Mouse (Mus musculus): Measurements from ENCODE around the gene Adora1. TPM values are rescaled to one million over a fixed set of nuclear protein-coding genes. Genes with fewer than 3 reads are reported as not detected.
A peak's percentile ranks its signal among the peaks of the same experiment; 100 is the strongest.

Adora1 gene
- polyA plus RNA-seq, 1 experiment from 2014 or later = 8.4 TPM

GRCm38 (mm10) chr1:134232326-134232725 lies 2.9 kb downstream of the Adora1 start:
- peak overlapping the region; percentile 25; the same call in 1 of the 2 replicates for H3K9ac ChIP-seq (ENCODE audit: low read length)
- peak overlapping the region; percentile 18; the same call in 1 of the 2 replicates for H3K4me2 ChIP-seq (ENCODE audit: low read depth, low read length)
- no peak overlapping the region for H3K4me3 ChIP-seq (ENCODE audit: low read length)
- H3K27ac ChIP-seq (ENCODE audit: low read length) = peak overlapping the region; percentile 87
- H3K27me3 ChIP-seq (ENCODE audit: control insufficient read depth, insufficient read depth, low read depth, low read length) = peaks cover 29% of the 10 kb centered on the region
- H3K4me1 ChIP-seq (replicated peaks; ENCODE audit: control insufficient read depth, insufficient read depth, low read length) = peaks cover 11% of the 10 kb centered on the region
- no peak; the same call in 1 of the 2 replicates for ATAC-seq (ENCODE audit: low read depth)
- H3K9me3 ChIP-seq (ENCODE audit: control insufficient read depth, low read length) = no peaks in the 10 kb centered on the region
- 59% methylated on average over 8 of the region's 8 CpGs for WGBS
- no peaks in the 10 kb centered on the region for H3K36me3 ChIP-seq (ENCODE audit: control insufficient read depth, insufficient read depth, low read length)

GRCm38 (mm10) chr1:134231681-134232080 lies 3.5 kb downstream of the Adora1 start:
- H3K27me3 ChIP-seq (ENCODE audit: control insufficient read depth, insufficient read depth, low read depth, low read length) = peaks cover 29% of the 10 kb centered on the region
- no peaks in the 10 kb centered on the region for H3K9me3 ChIP-seq (ENCODE audit: control insufficient read depth, low read length)
- peaks cover 11% of the 10 kb centered on the region for H3K4me1 ChIP-seq (replicated peaks; ENCODE audit: control insufficient read depth, insufficient read depth, low read length)
- no peak overlapping the region for H3K9ac ChIP-seq (ENCODE audit: low read length)
- ATAC-seq (ENCODE audit: low read depth) = no peak
- no peak overlapping the region for H3K27ac ChIP-seq (ENCODE audit: low read length)
- no peaks in the 10 kb centered on the region for H3K36me3 ChIP-seq (ENCODE audit: control insufficient read depth, insufficient read depth, low read length)
- H3K4me2 ChIP-seq (ENCODE audit: low read depth, low read length) = no peak overlapping the region
- H3K4me3 ChIP-seq (ENCODE audit: low read length) = no peak overlapping the region
- WGBS = 72% methylated on average over 3 of the region's 3 CpGs

GRCm38 (mm10) chr1:134231270-134231669 lies 4.0 kb downstream of the Adora1 start:
- H3K9me3 ChIP-seq (ENCODE audit: control insufficient read depth, low read length) = no peaks in the 10 kb centered on the region
- no peak overlapping the region for H3K4me3 ChIP-seq (ENCODE audit: low read length)
- no peak overlapping the region for H3K9ac ChIP-seq (ENCODE audit: low read length)
- 72% methylated on average over 3 of the region's 3 CpGs for WGBS
- no peaks in the 10 kb centered on the region for H3K36me3 ChIP-seq (ENCODE audit: control insufficient read depth, insufficient read depth, low read length)
- ATAC-seq (ENCODE audit: low read depth) = no peak
- no peak overlapping the region for H3K4me2 ChIP-seq (ENCODE audit: low read depth, low read length)
- peaks cover 26% of the 10 kb centered on the region for H3K27me3 ChIP-seq (ENCODE audit: control insufficient read depth, insufficient read depth, low read depth, low read length)
- no peak overlapping the region for H3K27ac ChIP-seq (ENCODE audit: low read length)
- H3K4me1 ChIP-seq (replicated peaks; ENCODE audit: control insufficient read depth, insufficient read depth, low read length) = peaks cover 11% of the 10 kb centered on the region

- WGBS = 75% methylated on average over 10 of the region's 10 CpGs
- Histone ChIP-seq H3K4me1 (replicated peaks; ENCODE audit: control insufficient read depth, insufficient read depth, low read length) (peaks cover 11% of the 10 kb centered on the region), H3K27ac (ENCODE audit: low read length) (no peak overlapping the region)
Observed at GRCm38 (mm10) chr1:134230638-134231228, 4.5 kb downstream of the Adora1 start.

GRCm38 (mm10) chr1:134229806-134230575 lies 5.2 kb downstream of the Adora1 start:
- Histone ChIP-seq H3K4me3 (ENCODE audit: low read length) (no peak overlapping the region), H3K9me3 (ENCODE audit: control insufficient read depth, low read length) (no peaks in the 10 kb centered on the region), H3K4me2 (ENCODE audit: low read depth, low read length) (no peak overlapping the region), H3K9ac (ENCODE audit: low read length) (no peak overlapping the region), H3K36me3 (ENCODE audit: control insufficient read depth, insufficient read depth, low read length) (no peaks in the 10 kb centered on the region), H3K27ac (ENCODE audit: low read length) (no peak overlapping the region), H3K27me3 (ENCODE audit: control insufficient read depth, insufficient read depth, low read depth, low read length) (peaks cover 15% of the 10 kb centered on the region), H3K4me1 (replicated peaks; ENCODE audit: control insufficient read depth, insufficient read depth, low read length) (peaks cover 7% of the 10 kb centered on the region)
- ATAC-seq (ENCODE audit: low read depth) = no peak
- 69% methylated on average over 5 of the region's 5 CpGs for WGBS

More at GRCm38 (mm10) chr1:134230638-134231228, 4.5 kb downstream of the Adora1 start:
- Histone ChIP-seq H3K4me2 (ENCODE audit: low read depth, low read length) (no peak overlapping the region), H3K4me3 (ENCODE audit: low read length) (no peak overlapping the region), H3K36me3 (ENCODE audit: control insufficient read depth, insufficient read depth, low read length) (no peaks in the 10 kb centered on the region), H3K9ac (ENCODE audit: low read length) (no peak overlapping the region), H3K27me3 (ENCODE audit: control insufficient read depth, insufficient read depth, low read depth, low read length) (peaks cover 20% of the 10 kb centered on the region), H3K9me3 (ENCODE audit: control insufficient read depth, low read length) (no peaks in the 10 kb centered on the region)
- ATAC-seq (ENCODE audit: low read depth) = no peak

- Histone ChIP-seq H3K4me3 (ENCODE audit: low read length) (no peak overlapping the region), H3K27ac (ENCODE audit: low read length) (no peak overlapping the region), H3K27me3 (ENCODE audit: control insufficient read depth, insufficient read depth, low read depth, low read length) (no peaks in the 10 kb centered on the region), H3K36me3 (ENCODE audit: control insufficient read depth, insufficient read depth, low read length) (no peaks in the 10 kb centered on the region), H3K4me1 (replicated peaks; ENCODE audit: control insufficient read depth, insufficient read depth, low read length) (peaks cover 5% of the 10 kb centered on the region; the same call in 1 of the 2 replicates), H3K9ac (ENCODE audit: low read length) (no peak overlapping the region), H3K4me2 (ENCODE audit: low read depth, low read length) (no peak overlapping the region), H3K9me3 (ENCODE audit: control insufficient read depth, low read length) (no peaks in the 10 kb centered on the region)
- ATAC-seq (ENCODE audit: low read depth) = no peak
- 49% methylated on average over 8 of the region's 8 CpGs for WGBS
Observed at GRCm38 (mm10) chr1:134226739-134227138, 8.5 kb downstream of the Adora1 start.

- 92% methylated on average over 5 of the region's 5 CpGs for WGBS
- H3K27me3 ChIP-seq (ENCODE audit: control insufficient read depth, insufficient read depth, low read depth, low read length) = no peaks in the 10 kb centered on the region
Observed at GRCm38 (mm10) chr1:134225375-134225774, 9.9 kb downstream of the Adora1 start.

GRCm38 (mm10) chr1:134224649-134225227 lies 10.5 kb downstream of the Adora1 start:
- WGBS = 66% methylated on average over 12 of the region's 12 CpGs

More at GRCm38 (mm10) chr1:134225375-134225774, 9.9 kb downstream of the Adora1 start:
- Histone ChIP-seq H3K4me1 (replicated peaks; ENCODE audit: control insufficient read depth, insufficient read depth, low read length) (peaks cover 5% of the 10 kb centered on the region; the same call in 1 of the 2 replicates), H3K4me3 (ENCODE audit: low read length) (no peak overlapping the region), H3K36me3 (ENCODE audit: control insufficient read depth, insufficient read depth, low read length) (no peaks in the 10 kb centered on the region), H3K27ac (ENCODE audit: low read length) (no peak overlapping the region), H3K9ac (ENCODE audit: low read length) (no peak overlapping the region), H3K4me2 (ENCODE audit: low read depth, low read length) (no peak overlapping the region), H3K9me3 (ENCODE audit: control insufficient read depth, low read length) (no peaks in the 10 kb centered on the region)
- ATAC-seq (ENCODE audit: low read depth) = no peak

More at GRCm38 (mm10) chr1:134224649-134225227, 10.5 kb downstream of the Adora1 start:
- Histone ChIP-seq H3K9ac (ENCODE audit: low read length) (no peak overlapping the region), H3K9me3 (ENCODE audit: control insufficient read depth, low read length) (no peaks in the 10 kb centered on the region), H3K27ac (ENCODE audit: low read length) (no peak overlapping the region), H3K36me3 (ENCODE audit: control insufficient read depth, insufficient read depth, low read length) (no peaks in the 10 kb centered on the region), H3K4me1 (replicated peaks; ENCODE audit: control insufficient read depth, insufficient read depth, low read length) (peaks cover 5% of the 10 kb centered on the region; the same call in 1 of the 2 replicates), H3K4me2 (ENCODE audit: low read depth, low read length) (no peak overlapping the region), H3K4me3 (ENCODE audit: low read length) (no peak overlapping the region), H3K27me3 (ENCODE audit: control insufficient read depth, insufficient read depth, low read depth, low read length) (no peaks in the 10 kb centered on the region)
- no peak for ATAC-seq (ENCODE audit: low read depth)
